Mouse (Mus musculus): ENCODE measurements around the gene Ankrd13c. TPM values are rescaled to one million over a fixed set of nuclear protein-coding genes. Genes with fewer than 3 reads are reported as not detected.

The Ankrd13c gene
- polyA plus RNA-seq (2012; rRNA removed), result 5.9 and 10.1 TPM in 2 replicates
- polyA plus RNA-seq (2014; fragmentation: Nextera tagmentation; extraction: Ambion mirVana), result 11.4 and 11.8 TPM in 2 replicates

GRCm38 (mm10) chr3:157946843-157947358 is at the start of gene Ankrd13c:
Ankrd13c (plus strand) TSS chr3:157947239.
- H3K4me1 ChIP-seq (replicated peaks; ENCODE audit: control insufficient read depth in 2 of 2, insufficient read depth in 2 of 2, low read length in 1 of 2), result peaks cover 5 to 8% of the 10 kb centered on the region in 2 experiments; a peak in 2 of 4 replicates
- peak; percentile 94 for ATAC-seq (ENCODE audit: insufficient read depth)
- peak within 1 kb of the TSS; percentile 84 to 93 for H3K4me3 ChIP-seq (ENCODE audit: insufficient read depth in 1 of 2, low read depth in 2 of 2, low read length in 2 of 2)
- DNase-seq (ENCODE audit: low read depth in 3 of 3, low spot score in 3 of 3), result peak; percentile 88 to 90 (median 88)
- WGBS (ENCODE audit: insufficient replicate concordance), result under 1% methylated on average over 45 of the region's 45 CpGs
- peak within 1 kb of the TSS; percentile 96 for H3K9ac ChIP-seq (replicated peaks)
- TF ChIP-seq CTCF (IDR thresholded peaks at IDR 0.05; ENCODE audit: low read depth), result no peak
- TF ChIP-seq EP300 (IDR thresholded peaks at IDR 0.05; ENCODE audit: low read depth), result peak; percentile 34; the same call in 1 of the 2 replicates
- peak within 1 kb of the TSS; percentile 90 for H3K4me2 ChIP-seq (ENCODE audit: low read depth)
- no peaks in the 10 kb centered on the region; the same call in 1 of the 2 replicates for H3K36me3 ChIP-seq (replicated peaks; ENCODE audit: control insufficient read depth, insufficient read depth, low read depth)
- H3K27ac ChIP-seq, result peak within 1 kb of the TSS; percentile 78
- no peaks in the 10 kb centered on the region for H3K27me3 ChIP-seq (ENCODE audit: control insufficient read depth, insufficient read depth, low read length)
- no peaks in the 10 kb centered on the region for H3K9me3 ChIP-seq (ENCODE audit: control insufficient read depth, low read length)

GRCm38 (mm10) chr3:157897645-157898044 is 49.4 kb upstream of the Ankrd13c start:
- no peaks in the 10 kb centered on the region for H3K27me3 ChIP-seq (ENCODE audit: control insufficient read depth, insufficient read depth, low read length)

GRCm38 (mm10) chr3:157899986-157900385 is 47.1 kb upstream of the Ankrd13c start:
- Histone ChIP-seq H3K27me3 (ENCODE audit: control insufficient read depth, insufficient read depth, low read length) (no peaks in the 10 kb centered on the region), H3K4me3 (ENCODE audit: insufficient read depth in 1 of 2, low read depth in 2 of 2, low read length in 2 of 2) (no peak overlapping the region), H3K36me3 (replicated peaks; ENCODE audit: control insufficient read depth, insufficient read depth, low read depth) (no peaks in the 10 kb centered on the region), H3K4me2 (ENCODE audit: low read depth) (no peak overlapping the region), H3K4me1 (replicated peaks; ENCODE audit: control insufficient read depth in 2 of 2, insufficient read depth in 2 of 2, low read length in 1 of 2) (no peaks in the 10 kb centered on the region), H3K27ac (no peak overlapping the region), H3K9me3 (ENCODE audit: control insufficient read depth, low read length) (no peaks in the 10 kb centered on the region), H3K9ac (replicated peaks) (no peak overlapping the region)
- TF ChIP-seq EP300 (IDR thresholded peaks at IDR 0.05; ENCODE audit: low read depth) (no peak), CTCF (IDR thresholded peaks at IDR 0.05; ENCODE audit: low read depth) (no peak)
- 68% methylated on average over 1 of the region's 1 CpGs for WGBS (ENCODE audit: insufficient replicate concordance)
- ATAC-seq (ENCODE audit: insufficient read depth) (no peak), DNase-seq (ENCODE audit: low read depth in 3 of 3, low spot score in 3 of 3) (no peak)

More at GRCm38 (mm10) chr3:157897645-157898044, 49.4 kb upstream of the Ankrd13c start:
- Histone ChIP-seq H3K9ac (replicated peaks) (no peak overlapping the region), H3K9me3 (ENCODE audit: control insufficient read depth, low read length) (no peaks in the 10 kb centered on the region), H3K4me3 (ENCODE audit: insufficient read depth in 1 of 2, low read depth in 2 of 2, low read length in 2 of 2) (no peak overlapping the region), H3K36me3 (replicated peaks; ENCODE audit: control insufficient read depth, insufficient read depth, low read depth) (no peaks in the 10 kb centered on the region), H3K4me1 (replicated peaks; ENCODE audit: control insufficient read depth in 2 of 2, insufficient read depth in 2 of 2, low read length in 1 of 2) (no peaks in the 10 kb centered on the region), H3K27ac (no peak overlapping the region), H3K4me2 (ENCODE audit: low read depth) (no peak overlapping the region)
- TF ChIP-seq EP300 (IDR thresholded peaks at IDR 0.05; ENCODE audit: low read depth) (no peak), CTCF (IDR thresholded peaks at IDR 0.05; ENCODE audit: low read depth) (no peak)
- 51% methylated on average over 3 of the region's 3 CpGs for WGBS (ENCODE audit: insufficient replicate concordance)
- DNase-seq (ENCODE audit: low read depth in 3 of 3, low spot score in 3 of 3), result no peak
- ATAC-seq (ENCODE audit: insufficient read depth), result no peak

- no peaks in the 10 kb centered on the region for H3K36me3 ChIP-seq (replicated peaks; ENCODE audit: control insufficient read depth, insufficient read depth, low read depth)
- TF ChIP-seq CTCF (IDR thresholded peaks at IDR 0.05; ENCODE audit: low read depth) (no peak), EP300 (IDR thresholded peaks at IDR 0.05; ENCODE audit: low read depth) (no peak)
- no peak overlapping the region for H3K4me2 ChIP-seq (ENCODE audit: low read depth)
- no peaks in the 10 kb centered on the region for H3K27me3 ChIP-seq (ENCODE audit: control insufficient read depth, insufficient read depth, low read length)
- 67% methylated on average over 5 of the region's 5 CpGs for WGBS (ENCODE audit: insufficient replicate concordance)
- no peaks in the 10 kb centered on the region for H3K4me1 ChIP-seq (replicated peaks; ENCODE audit: control insufficient read depth in 2 of 2, insufficient read depth in 2 of 2, low read length in 1 of 2)
- no peak overlapping the region for H3K27ac ChIP-seq
- no peaks in the 10 kb centered on the region for H3K9me3 ChIP-seq (ENCODE audit: control insufficient read depth, low read length)
- H3K4me3 ChIP-seq (ENCODE audit: insufficient read depth in 1 of 2, low read depth in 2 of 2, low read length in 2 of 2), result no peak overlapping the region
- DNase-seq (ENCODE audit: low read depth in 3 of 3, low spot score in 3 of 3) (no peak), ATAC-seq (ENCODE audit: insufficient read depth) (no peak)
- no peak overlapping the region for H3K9ac ChIP-seq (replicated peaks)
Measured at GRCm38 (mm10) chr3:157901721-157902120, 45.3 kb upstream of the Ankrd13c start.

- Histone ChIP-seq H3K27ac (no peak overlapping the region), H3K4me3 (ENCODE audit: insufficient read depth in 1 of 2, low read depth in 2 of 2, low read length in 2 of 2) (no peak overlapping the region), H3K27me3 (ENCODE audit: control insufficient read depth, insufficient read depth, low read length) (no peaks in the 10 kb centered on the region), H3K9me3 (ENCODE audit: control insufficient read depth, low read length) (no peaks in the 10 kb centered on the region), H3K4me1 (replicated peaks; ENCODE audit: control insufficient read depth in 2 of 2, insufficient read depth in 2 of 2, low read length in 1 of 2) (no peaks in the 10 kb centered on the region), H3K9ac (replicated peaks) (no peak overlapping the region), H3K36me3 (replicated peaks; ENCODE audit: control insufficient read depth, insufficient read depth, low read depth) (no peaks in the 10 kb centered on the region), H3K4me2 (ENCODE audit: low read depth) (no peak overlapping the region)
- WGBS (ENCODE audit: insufficient replicate concordance), result 64% methylated on average over 3 of the region's 3 CpGs
- DNase-seq (ENCODE audit: low read depth in 3 of 3, low spot score in 3 of 3) (no peak), ATAC-seq (ENCODE audit: insufficient read depth) (no peak)
- TF ChIP-seq EP300 (IDR thresholded peaks at IDR 0.05; ENCODE audit: low read depth) (no peak), CTCF (IDR thresholded peaks at IDR 0.05; ENCODE audit: low read depth) (no peak)
Measured at GRCm38 (mm10) chr3:157908166-157908565, 38.9 kb upstream of the Ankrd13c start.

Data from liver, embryonic 14.5 days (tissue).